Mouse (Mus musculus) testis, adult 2 months (tissue): ENCODE results near the gene Ppp1r15a.

Experiments
- CTCF ChIP-seq: fragments of 200-500 bp; IDR thresholded peaks from 2 replicates; pipeline ENCODE4 v1.5.1; 2012; ENCODE audit warnings: low read depth, mild to moderate bottlenecking, inconsistent platforms, low read length, moderate library complexity; ENCODE audit not compliant: control insufficient read depth, insufficient read depth, insufficient replicate concordance
- POLR2A ChIP-seq: fragments of 200-500 bp; IDR thresholded peaks from 2 replicates; pipeline ENCODE4 v1.6.1; 2012; ENCODE audit warnings: low read depth, mild to moderate bottlenecking, inconsistent platforms, low read length, moderate library complexity; ENCODE audit not compliant: control insufficient read depth

GRCm38 (mm10) chr7:45523678-45524170 is 2.3 kb downstream of the Ppp1r15a start:
- TF ChIP-seq POLR2A (no peak), CTCF (no peak)
